Mouse (Mus musculus) cortical plate, adult 2 months (tissue): ENCODE results near the gene Map1lc3b. TPM values are rescaled to one million over a fixed set of nuclear protein-coding genes. Genes with fewer than 3 reads are reported as not detected.

Experiments used
- H3K27ac ChIP-seq: fragments of 200-500 bp; 2 replicates; pipeline ENCODE4 v1.5.1; 2012; ENCODE audit warnings: low read length, control low read depth, inconsistent platforms; ENCODE audit not compliant: insufficient read depth
- H3K4me1 ChIP-seq: fragments of 200-500 bp; 2 replicates; pipeline ENCODE4 v1.6.1; 2011; ENCODE audit warnings: low read length; ENCODE audit not compliant: control insufficient read depth, insufficient read depth
- H3K4me3 ChIP-seq: fragments of 200-500 bp; 2 replicates; pipeline ENCODE4 v1.5.1; 2011; ENCODE audit warnings: mild to moderate bottlenecking, low read length, control low read depth; ENCODE audit not compliant: insufficient read depth
- CTCF ChIP-seq: fragments of 200-500 bp; IDR thresholded peaks from 2 replicates; pipeline ENCODE4 v1.5.1; 2011; ENCODE audit warnings: mild to moderate bottlenecking, control low read depth, low read length; ENCODE audit not compliant: insufficient read depth; ENCODE audit errors: extremely low read depth
- POLR2A ChIP-seq: fragments of 200-500 bp; IDR thresholded peaks from 2 replicates; pipeline ENCODE4 v1.6.1; 2011; ENCODE audit warnings: mild to moderate bottlenecking, low read length, control low read depth; ENCODE audit not compliant: insufficient read depth; ENCODE audit errors: extremely low read depth
- polyA plus RNA-seq: library from polyadenylated mRNA; depleted of rRNA; stranded (reverse); fragments of >200 nt; gene quantifications from 2 replicates; pipeline ENCODE4 v1.2.3, GENCODE M21; 2012

The Map1lc3b gene
- polyA plus RNA-seq, 1 experiment, result 130 TPM

DNA sequence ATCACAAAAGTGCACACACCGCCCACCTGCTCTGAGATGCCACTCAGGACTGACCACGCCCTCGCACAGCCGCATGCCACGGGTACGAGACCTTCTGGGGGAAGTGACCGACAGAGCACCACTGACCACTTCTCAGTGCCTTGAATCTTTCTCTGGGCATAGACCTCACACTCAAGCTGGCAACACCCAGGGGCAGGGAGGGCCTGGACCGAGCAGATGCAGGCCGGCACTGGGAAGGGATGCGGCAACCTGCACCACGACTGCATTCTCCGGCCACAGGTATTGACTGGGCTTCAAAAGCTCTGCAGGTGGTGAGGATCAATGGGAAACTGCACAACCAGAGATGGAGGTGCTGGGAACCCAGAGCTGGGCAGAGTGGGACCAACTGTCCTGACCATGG, 12.2 kb downstream of the Map1lc3b start:
- Histone ChIP-seq H3K4me1 (no peaks in the 10 kb centered on the region), H3K4me3 (no peak overlapping the region)

DNA sequence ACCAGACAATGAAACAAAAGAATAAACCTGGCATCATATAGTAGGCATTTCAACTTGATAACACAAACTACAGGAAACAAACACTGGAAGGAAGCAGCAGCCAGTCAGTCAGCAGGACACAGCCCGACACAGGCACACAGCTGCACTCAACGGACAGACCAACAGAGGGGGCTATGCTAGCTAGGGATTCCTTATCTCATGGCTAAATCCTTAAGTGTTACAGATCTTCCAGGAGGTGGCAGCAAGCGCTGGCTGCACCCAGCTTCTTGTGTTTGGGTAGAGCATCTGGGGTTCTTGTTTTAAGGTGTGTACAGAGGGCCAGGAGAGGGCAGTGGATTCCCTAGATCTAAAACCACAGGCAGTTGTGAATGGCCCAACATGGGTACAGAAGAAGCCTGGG, 12.7 kb downstream of the Map1lc3b start:
- TF ChIP-seq POLR2A (no peak), CTCF (peak; percentile 98)
- Histone ChIP-seq H3K4me3 (no peak overlapping the region), H3K27ac (no peak overlapping the region), H3K4me1 (no peaks in the 10 kb centered on the region)

More for the DNA sequence above, 12.2 kb downstream of the Map1lc3b start:
- TF ChIP-seq POLR2A (no peak), CTCF (no peak)
- no peak overlapping the region for H3K27ac ChIP-seq

DNA sequence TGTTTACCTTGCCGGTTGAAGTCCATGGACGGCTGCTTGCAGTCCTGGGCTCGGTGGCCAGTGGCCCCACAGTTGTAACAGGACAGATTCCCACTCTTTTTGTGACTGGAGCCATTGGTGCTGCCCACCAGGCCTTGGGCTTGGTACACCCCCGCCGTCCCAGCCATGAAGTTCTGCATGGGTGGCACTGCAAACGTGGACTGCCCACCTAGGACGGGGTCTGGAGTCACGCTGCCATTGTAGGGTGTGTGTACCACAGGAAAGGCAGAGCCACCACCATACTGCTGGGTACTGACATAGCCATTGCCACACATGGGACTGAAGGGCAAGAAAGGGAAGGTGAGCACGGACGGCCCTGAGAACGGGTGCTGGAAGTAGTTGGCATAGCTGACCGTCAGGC, 13.6 kb downstream of the Map1lc3b start:
- TF ChIP-seq CTCF (no peak), POLR2A (no peak)
- H3K4me3 ChIP-seq, result no peak overlapping the region
- no peaks in the 10 kb centered on the region for H3K4me1 ChIP-seq
- H3K27ac ChIP-seq, result no peak overlapping the region

DNA sequence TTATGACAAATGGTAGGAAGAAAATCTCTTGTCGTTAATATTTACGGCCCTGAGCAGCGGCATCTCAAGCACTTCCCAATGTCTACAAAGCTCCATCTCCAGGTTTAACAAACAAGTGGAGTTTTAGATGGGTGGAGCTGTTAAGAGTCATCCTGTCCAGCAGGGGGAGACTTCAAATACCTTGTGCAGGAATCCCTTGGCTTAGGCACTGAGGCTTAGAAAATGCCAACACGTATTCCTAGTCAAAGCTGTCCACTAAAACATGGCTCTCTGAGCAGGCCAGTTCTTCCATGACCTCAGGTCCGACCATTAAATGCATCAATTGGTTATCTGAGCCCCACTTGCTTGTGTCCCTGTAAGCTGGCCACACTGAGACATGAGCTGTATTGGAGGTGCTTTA, 17.5 kb downstream of the Map1lc3b start:
- Histone ChIP-seq H3K4me3 (no peak overlapping the region), H3K27ac (no peak overlapping the region), H3K4me1 (no peaks in the 10 kb centered on the region)
- TF ChIP-seq CTCF, result peak; percentile 40
- no peak for TF ChIP-seq POLR2A

DNA sequence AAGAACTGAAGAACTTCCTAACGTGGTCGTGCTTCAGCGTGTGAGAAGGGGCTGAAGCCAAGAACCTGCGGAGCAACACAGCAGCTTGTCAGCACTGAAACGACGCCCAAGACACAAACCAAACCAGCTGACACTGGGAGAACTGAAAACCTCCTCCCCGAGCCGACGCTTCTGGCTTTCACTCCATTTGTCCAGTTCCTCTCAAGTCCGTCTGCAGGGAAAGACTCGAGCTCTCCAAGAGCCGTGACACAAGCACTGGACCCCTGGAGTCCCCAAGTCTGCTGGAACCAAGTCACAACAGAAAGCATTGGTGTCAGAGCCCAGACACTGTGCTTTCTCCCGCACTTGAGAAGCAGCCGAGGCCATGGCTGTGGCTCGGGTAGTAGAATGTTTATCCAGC, 19.1 kb downstream of the Map1lc3b start:
- H3K27ac ChIP-seq, result no peak overlapping the region

DNA sequence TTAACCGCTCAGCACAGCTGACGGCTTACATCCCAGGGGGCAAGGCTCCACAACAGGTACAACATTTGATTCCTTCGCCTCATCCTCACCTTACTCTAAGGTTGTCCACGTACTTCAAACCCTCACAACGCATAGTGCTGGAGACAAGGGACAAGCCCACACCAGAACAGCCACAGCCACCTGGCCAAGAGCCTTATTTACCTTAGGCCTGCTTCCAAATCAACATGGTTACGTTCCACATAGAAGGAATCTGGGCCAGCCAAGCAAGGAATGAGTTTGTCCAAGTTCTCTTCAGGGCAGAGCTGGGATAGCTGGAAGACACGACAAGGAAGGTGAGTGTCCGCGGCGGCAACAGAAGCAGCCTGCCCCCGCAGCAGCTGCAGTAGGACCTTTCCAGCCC, 19.8 kb downstream of the Map1lc3b start:
- Histone ChIP-seq H3K4me3 (no peak overlapping the region), H3K27ac (no peak overlapping the region), H3K4me1 (no peaks in the 10 kb centered on the region)
- TF ChIP-seq POLR2A (no peak), CTCF (no peak)

More for the DNA sequence above, 19.1 kb downstream of the Map1lc3b start:
- Histone ChIP-seq H3K4me1 (no peaks in the 10 kb centered on the region), H3K4me3 (no peak overlapping the region)
- TF ChIP-seq POLR2A (no peak), CTCF (no peak)

DNA sequence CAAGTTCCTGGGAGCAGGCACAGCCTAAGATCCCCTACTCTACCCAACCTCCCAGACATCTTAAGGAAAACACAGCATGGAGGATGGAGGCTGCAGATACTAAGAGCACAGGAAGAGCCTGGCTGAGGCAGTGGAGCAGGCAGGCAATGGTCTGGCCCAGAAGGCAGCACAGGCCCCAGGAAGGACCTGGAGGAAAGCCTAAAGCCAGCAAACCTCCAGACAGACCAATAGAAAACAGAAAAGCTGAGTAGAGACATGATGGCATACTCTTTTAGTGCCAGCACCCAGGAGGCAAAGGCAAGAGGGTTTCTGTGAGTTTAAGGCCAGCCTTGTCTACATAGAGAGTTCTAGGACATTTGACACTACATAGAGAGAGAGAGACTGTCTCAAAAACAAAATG, 23.3 kb downstream of the Map1lc3b start:
- H3K4me3 ChIP-seq, result no peak overlapping the region
- H3K4me1 ChIP-seq, result peaks cover 2% of the 10 kb centered on the region; the same call in 1 of the 2 replicates
- TF ChIP-seq POLR2A (no peak), CTCF (no peak)
- no peak overlapping the region for H3K27ac ChIP-seq

DNA sequence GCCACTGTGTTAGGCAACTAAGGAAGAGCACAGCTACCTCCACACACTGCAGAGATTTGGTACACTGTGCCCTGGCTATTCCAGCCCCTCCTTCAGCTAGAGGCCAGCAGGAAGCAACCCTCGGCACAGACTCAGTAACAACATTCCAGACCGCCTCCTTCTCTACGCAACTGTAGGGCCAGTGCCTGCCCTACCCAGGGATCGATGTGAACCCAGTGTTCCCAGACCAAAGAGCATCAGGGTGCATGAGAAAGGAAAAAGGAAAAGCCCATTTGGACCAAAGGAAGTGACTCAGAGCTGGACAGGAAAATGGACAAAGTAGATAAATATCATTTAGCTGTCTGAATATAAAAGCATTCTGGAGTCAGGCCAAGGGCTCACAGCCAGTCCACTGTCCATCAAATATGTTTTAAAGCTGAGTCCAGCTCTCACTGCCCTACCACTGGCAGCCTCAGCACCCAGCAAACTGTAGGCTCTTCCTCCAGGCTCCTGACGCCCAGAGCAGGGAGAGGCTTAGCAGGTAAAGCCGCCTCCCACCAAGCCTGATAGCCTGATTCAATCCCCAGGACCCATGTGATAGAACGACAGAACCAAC, 29.3 kb downstream of the Map1lc3b start:
- H3K4me3 ChIP-seq, result no peak overlapping the region
- TF ChIP-seq CTCF (no peak), POLR2A (no peak)
- peak overlapping the region; percentile 17; the same call in 1 of the 2 replicates for H3K27ac ChIP-seq
- H3K4me1 ChIP-seq, result peaks cover 29% of the 10 kb centered on the region

DNA sequence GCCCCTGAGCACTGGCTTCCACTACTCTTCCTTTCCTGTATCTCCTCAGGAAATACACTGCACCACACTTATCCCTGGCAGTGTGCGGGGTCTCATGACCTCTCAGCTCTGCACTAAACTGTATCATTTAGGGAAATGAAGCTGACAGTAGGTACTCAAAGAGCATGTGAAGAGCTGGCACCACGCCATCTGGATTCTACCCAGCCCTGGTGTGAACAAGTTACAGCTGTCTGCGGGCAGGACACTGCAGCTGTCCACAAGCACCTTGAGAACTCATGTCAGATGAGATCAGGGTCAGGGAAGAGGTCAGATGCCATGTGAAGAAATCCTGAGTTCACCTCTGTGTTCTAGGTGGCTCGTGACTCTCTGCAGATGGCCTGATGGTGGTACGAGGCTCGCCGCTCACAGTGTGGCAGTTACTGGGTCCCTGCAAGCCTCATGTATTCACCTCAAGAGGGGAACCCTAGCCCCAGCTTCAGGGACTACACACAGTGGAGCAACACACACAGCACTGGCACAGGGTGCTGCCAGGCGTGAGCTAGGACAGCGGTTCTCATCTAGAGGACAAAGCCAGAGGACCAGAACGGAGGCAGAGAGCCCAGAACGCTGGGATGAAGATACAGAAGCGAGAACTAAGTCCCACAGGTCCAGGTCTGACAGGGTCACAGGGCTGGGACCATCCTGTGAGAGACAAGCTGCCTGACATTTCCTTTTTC, 30.8 kb downstream of the Map1lc3b start:
- TF ChIP-seq POLR2A (no peak), CTCF (no peak)
- Histone ChIP-seq H3K4me1 (peaks cover 35% of the 10 kb centered on the region), H3K4me3 (no peak overlapping the region), H3K27ac (no peak overlapping the region)

DNA sequence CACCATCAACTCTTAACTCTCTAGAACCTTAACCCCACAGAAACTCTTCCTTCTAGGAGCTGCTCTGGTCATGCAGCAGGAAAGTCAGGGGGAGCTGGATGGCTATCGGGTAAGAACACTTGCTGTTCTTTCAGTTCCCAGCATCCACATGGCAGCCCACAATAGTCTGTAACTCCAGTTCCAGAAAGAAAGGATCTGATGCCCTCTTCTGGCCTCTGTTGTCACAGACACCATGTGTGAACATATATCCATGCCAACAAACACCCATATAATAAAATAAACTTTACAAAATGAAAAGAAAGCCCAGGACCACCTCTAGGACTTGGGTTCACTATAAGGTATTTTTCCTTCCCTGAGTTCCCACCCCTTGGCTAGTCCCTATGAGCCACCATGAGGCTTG, 31.7 kb downstream of the Map1lc3b start:
- Histone ChIP-seq H3K4me1 (peaks cover 35% of the 10 kb centered on the region), H3K27ac (no peak overlapping the region), H3K4me3 (no peak overlapping the region)
- TF ChIP-seq POLR2A (no peak), CTCF (0 out of 2 replicates have a peak, but pooled peaks have one; percentile 3)
